In genomic region chr11:8293322-8294014, GRCm38 (mm10) we compare ENCODE assay signal across 14 mouse cellular contexts.
DNase-seq lines count a peak whose midpoint lies in the region; ATAC-seq and TF ChIP-seq lines count a peak whose summit lies in the region.
"Had no signal": no experiment of that assay in that cellular context is flagged by ENCODE, and none has a peak within 500 bp of the region (broad histone marks: within the 10 kb centered on the region; RNA-seq: fewer than 3 reads in every experiment).

No protein-coding gene starts in this region.

- ATAC-seq in kidney, postnatal 0 days (replicated peaks; ENCODE audit: low FRiP score, low read depth), result no peak
- peak; percentile 92 for ATAC-seq in forebrain, embryonic 13.5 days
- peak; percentile 81 for ATAC-seq in limb, embryonic 15.5 days (ENCODE audit: insufficient number of reproducible peaks, low FRiP score, low TSS enrichment, low read depth)
- no peak for ATAC-seq in CD4-positive, CD25-positive, alpha-beta regulatory T cell, adult 4 months
- ATAC-seq: intestine, postnatal 0 days had no signal

- H3K27ac ChIP-seq in kidney, postnatal 0 days, result no peak overlapping the region
- no peak overlapping the region for H3K27ac ChIP-seq in forebrain, embryonic 13.5 days
- H3K27ac ChIP-seq in limb, embryonic 15.5 days, result peak overlapping the region; percentile 33; the same call in 1 of the 2 replicates
- H3K27ac ChIP-seq: embryonic facial prominence, embryonic 12.5 days; layer of hippocampus, adult 2 months; macrophage had no signal

- no peaks in the 10 kb centered on the region for H3K9me3 ChIP-seq in kidney, postnatal 0 days (replicated peaks; ENCODE audit: low read length)
- H3K9me3 ChIP-seq in forebrain, embryonic 13.5 days (replicated peaks), result no peaks in the 10 kb centered on the region
- H3K9me3 ChIP-seq in limb, embryonic 15.5 days, result no peaks in the 10 kb centered on the region
- H3K9me3 ChIP-seq: embryonic facial prominence, embryonic 12.5 days; G1E had no signal

- H3K36me3 ChIP-seq in kidney, postnatal 0 days (ENCODE audit: insufficient read depth, low read length), result no peaks in the 10 kb centered on the region
- no peaks in the 10 kb centered on the region for H3K36me3 ChIP-seq in forebrain, embryonic 13.5 days (ENCODE audit: poor library complexity, severe bottlenecking)
- H3K36me3 ChIP-seq in limb, embryonic 15.5 days, result no peaks in the 10 kb centered on the region
- H3K36me3 ChIP-seq: embryonic facial prominence, embryonic 12.5 days; G1E had no signal

- WGBS in kidney, postnatal 0 days, result 63% methylated on average over 6 of the region's 6 CpGs
- WGBS in forebrain, embryonic 13.5 days, result 29% methylated on average over 6 of the region's 6 CpGs
- whole genome bisulfite sequencing in limb, embryonic 15.5 days, result 27% methylated on average over 6 of the region's 6 CpGs

- TF ChIP-seq CTCF in kidney, postnatal 0 days (IDR thresholded peaks at IDR 0.05; ENCODE audit: low read depth), result no peak
- TF ChIP-seq CTCF in brain, embryonic 14.5 days (IDR thresholded peaks at IDR 0.05; ENCODE audit: borderline replicate concordance, extremely low read depth, insufficient read depth, insufficient read length), result no peak

- H3K4me3 ChIP-seq in kidney, postnatal 0 days (replicated peaks; ENCODE audit: low read depth, low read length), result no peak overlapping the region
- no peak overlapping the region for H3K4me3 ChIP-seq in forebrain, embryonic 13.5 days
- no peak overlapping the region for H3K4me3 ChIP-seq in limb, embryonic 15.5 days
- H3K4me3 ChIP-seq: embryonic facial prominence, embryonic 12.5 days; layer of hippocampus, adult 2 months had no signal

- no peaks in the 10 kb centered on the region for H3K4me1 ChIP-seq in kidney, postnatal 0 days (replicated peaks; ENCODE audit: insufficient read depth, low read length)
- H3K4me1 ChIP-seq in forebrain, embryonic 13.5 days, result peaks cover 11% of the 10 kb centered on the region
- peaks cover 4% of the 10 kb centered on the region; the same call in 1 of the 2 replicates for H3K4me1 ChIP-seq in limb, embryonic 15.5 days
- H3K4me1 ChIP-seq: embryonic facial prominence, embryonic 12.5 days had no signal

- peak; percentile 27 for DNase-seq in kidney, postnatal 0 days (ENCODE audit: low spot score)
- DNase-seq in kidney, postnatal 10 days, result no peak
- DNase-seq in brain, embryonic 14.5 days (ENCODE audit: low read depth), result peak; percentile 79
- DNase-seq in cerebellum, adult 9-10 months, result no peak
- no peak for DNase-seq in cerebellum, adult 18-20 months
- DNase-seq: gastrocnemius, postnatal 10 days had no signal

- no peak overlapping the region for H3K4me2 ChIP-seq in kidney, postnatal 0 days (ENCODE audit: low read length)
- H3K4me2 ChIP-seq in forebrain, embryonic 13.5 days, result no peak overlapping the region
- no peak overlapping the region for H3K4me2 ChIP-seq in limb, embryonic 15.5 days
- H3K4me2 ChIP-seq: embryonic facial prominence, embryonic 12.5 days had no signal

- H3K9ac ChIP-seq in kidney, postnatal 0 days (ENCODE audit: low read depth, low read length), result no peak overlapping the region
- H3K9ac ChIP-seq in forebrain, embryonic 13.5 days, result no peak overlapping the region
- H3K9ac ChIP-seq in limb, embryonic 15.5 days, result no peak overlapping the region
- H3K9ac ChIP-seq: embryonic facial prominence, embryonic 12.5 days had no signal

- H3K27me3 ChIP-seq in kidney, postnatal 0 days (ENCODE audit: insufficient read depth, low read length), result no peaks in the 10 kb centered on the region
- no peaks in the 10 kb centered on the region for H3K27me3 ChIP-seq in forebrain, embryonic 13.5 days
- H3K27me3 ChIP-seq in limb, embryonic 15.5 days, result no peaks in the 10 kb centered on the region
- H3K27me3 ChIP-seq: embryonic facial prominence, embryonic 12.5 days had no signal

- TF ChIP-seq POLR2A in brain, embryonic 14.5 days (IDR thresholded peaks at IDR 0.05; ENCODE audit: borderline replicate concordance, extremely low read depth, insufficient read depth, insufficient read length, poor library complexity, severe bottlenecking), result no peak

Comparison
In these comparisons a context has a peak if more than half of its experiments do, and no peak if none do; other contexts are left out.
1. DNase-seq: peak in kidney, postnatal 0 days (single experiment) and brain, embryonic 14.5 days (single experiment); none in kidney, postnatal 10 days (single experiment), cerebellum, adult 9-10 months (single experiment) and cerebellum, adult 18-20 months (0 of 2).
2. ATAC-seq: peak in forebrain, embryonic 13.5 days (single experiment) and limb, embryonic 15.5 days (single experiment); none in kidney, postnatal 0 days (single experiment) and CD4-positive, CD25-positive, alpha-beta regulatory T cell, adult 4 months (single experiment).